Mouse (Mus musculus) olfactory bulb, adult 2 months (tissue): ENCODE results near the gene Glis2.

Source experiments
- CTCF ChIP-seq: fragments of 200-500 bp; IDR thresholded peaks from 2 replicates; pipeline ENCODE4 v1.5.1; 2012; ENCODE audit warnings: low read depth, mild to moderate bottlenecking, low read length, moderate library complexity; ENCODE audit not compliant: insufficient read depth
- POLR2A ChIP-seq: fragments of 200-500 bp; IDR thresholded peaks from 2 replicates; pipeline ENCODE4 v1.6.1; 2012; ENCODE audit warnings: mild to moderate bottlenecking, low read depth, low read length, moderate library complexity; ENCODE audit not compliant: insufficient read depth

DNA sequence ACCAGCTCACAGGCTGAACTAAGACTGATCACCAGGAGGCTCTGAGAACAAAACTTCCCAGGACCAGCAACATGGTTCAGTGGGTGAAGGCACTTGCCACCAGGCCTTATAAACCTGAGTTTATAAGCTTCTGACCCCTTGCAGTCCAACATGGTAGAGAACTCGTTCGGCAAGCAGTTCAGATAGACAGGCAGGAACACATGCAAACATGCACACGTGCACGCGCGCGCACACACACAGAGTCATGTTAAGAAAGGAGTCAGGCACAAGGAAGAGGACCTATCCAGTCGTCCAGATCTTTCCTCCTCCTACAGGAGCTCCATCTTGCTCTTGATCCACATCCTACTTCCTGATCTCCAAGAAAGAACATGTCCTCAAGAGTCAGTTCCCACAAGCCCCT, 47.7 kb upstream of the Glis2 start:
- TF ChIP-seq POLR2A (no peak), CTCF (no peak)
